Mouse (Mus musculus) monocyte, adult 2 months (primary cell): ENCODE results near the gene Flvcr2.

Experiments
- DNase-seq, 2 experiments: peaks; one replicate each; pipeline ENCODE4 v3.0.0; 2022; ENCODE audit warnings: low spot score in 2 of 2, low read depth in 1 of 2

Flvcr2 gene

GRCm38 (mm10) chr12:85854271-85854670, 107.9 kb downstream of the Flvcr2 start:
- no peak for DNase-seq

GRCm38 (mm10) chr12:85857300-85857699, 111.0 kb downstream of the Flvcr2 start:
- no peak for DNase-seq

GRCm38 (mm10) chr12:85859111-85859510, 112.8 kb downstream of the Flvcr2 start:
- no peak for DNase-seq

GRCm38 (mm10) chr12:85859511-85860189, 113.3 kb downstream of the Flvcr2 start:
- no peak for DNase-seq

GRCm38 (mm10) chr12:85862514-85862913, 116.2 kb downstream of the Flvcr2 start:
- no peak for DNase-seq
